Mouse (Mus musculus) embryo, embryonic 10.5 days (tissue): ENCODE results near the gene Wdr31.

Experiments
- DNase-seq: peaks from one replicate; pipeline ENCODE4 v3.0.0-alpha.2; 2015; ENCODE audit warnings: low spot score

Gene Wdr31

DNA sequence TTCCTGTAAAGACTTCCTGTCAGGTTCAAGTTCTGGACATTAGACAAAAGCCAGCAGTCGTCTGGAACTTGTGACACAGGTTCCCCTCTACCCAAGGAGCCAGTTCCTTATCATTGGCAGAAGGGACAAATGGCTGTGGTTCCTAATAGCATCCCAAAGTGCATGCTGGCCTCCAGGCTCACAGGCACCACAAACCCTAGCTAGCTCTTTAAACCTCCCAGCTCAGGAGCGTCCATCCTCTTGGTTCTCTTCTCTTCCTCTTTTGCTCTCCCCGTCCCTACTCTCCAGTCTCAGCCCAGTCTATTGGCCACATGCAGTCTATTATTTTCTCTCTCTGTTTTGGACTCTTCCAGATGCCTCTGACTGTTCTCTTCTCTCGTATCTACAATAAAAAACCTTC, 30.9 kb downstream of the Wdr31 start:
- DNase-seq = no peak

DNA sequence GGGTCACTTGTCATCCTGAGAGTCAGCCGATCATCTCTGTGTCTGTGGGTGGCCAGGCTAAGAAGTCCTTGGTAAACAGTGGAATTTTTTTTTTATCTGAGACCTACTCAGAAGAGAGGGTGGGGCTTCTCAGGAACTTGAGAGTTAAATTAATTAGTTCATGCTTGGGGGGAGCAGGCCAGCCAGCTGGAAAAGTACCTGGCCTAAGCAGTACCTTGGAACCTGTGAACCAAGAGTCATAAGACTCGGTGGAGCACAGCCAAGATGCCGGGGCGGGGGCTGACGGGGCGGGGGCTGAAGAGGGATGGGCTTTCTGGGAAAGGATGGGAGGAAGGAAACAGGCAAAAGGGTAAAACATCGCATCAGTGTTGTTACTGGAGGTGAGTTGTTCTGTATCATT, 32.8 kb downstream of the Wdr31 start:
- DNase-seq = no peak

DNA sequence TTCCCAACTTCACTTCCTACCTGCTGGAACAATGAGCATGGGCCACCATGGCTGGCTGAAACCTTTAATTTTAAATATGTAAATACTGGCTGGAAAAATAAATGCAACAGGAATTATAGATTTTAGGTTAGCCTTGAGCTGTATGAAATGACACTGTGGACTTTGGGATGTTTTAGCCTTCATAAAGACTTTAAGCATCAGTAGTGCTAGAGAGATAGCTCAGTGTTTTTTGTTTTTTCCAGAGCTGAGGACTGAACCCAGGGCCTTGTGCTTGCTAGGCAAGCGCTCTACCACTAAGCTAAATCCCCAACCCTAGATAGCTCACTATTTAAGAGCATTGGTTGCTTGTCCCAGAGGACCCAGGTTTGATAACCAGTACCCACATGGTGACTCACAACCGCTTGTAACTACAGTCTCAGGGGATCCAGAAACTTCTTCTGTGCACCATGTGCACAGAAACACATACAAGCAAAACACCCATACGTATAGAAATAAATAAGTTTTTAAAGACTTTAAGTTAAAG, 33.4 kb downstream of the Wdr31 start:
- DNase-seq = no peak

DNA sequence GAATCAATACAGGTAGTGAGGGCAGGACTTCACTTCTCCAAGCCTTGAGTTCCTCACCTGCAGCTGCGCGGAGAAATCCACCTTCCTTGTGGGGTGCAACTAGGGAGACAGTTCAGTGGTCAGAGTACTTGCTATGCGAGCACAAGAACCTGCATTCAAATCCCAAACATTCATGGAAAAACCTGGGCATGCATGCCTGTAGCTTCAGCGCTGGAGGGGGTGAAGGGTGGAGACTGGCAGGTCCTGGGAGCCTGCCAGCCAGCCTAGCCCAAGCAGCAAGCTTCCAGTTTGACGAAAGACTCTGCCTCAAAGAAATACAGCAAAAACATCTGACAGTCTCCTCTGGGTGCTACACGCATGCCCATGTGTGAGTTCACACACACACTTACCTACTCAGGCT, 35.6 kb downstream of the Wdr31 start, which contains the start of gene Rnf183:
TSS of gene Rnf183 (minus strand) at position 172 of the 400 bp plus-strand sequence.
- DNase-seq = no peak

DNA sequence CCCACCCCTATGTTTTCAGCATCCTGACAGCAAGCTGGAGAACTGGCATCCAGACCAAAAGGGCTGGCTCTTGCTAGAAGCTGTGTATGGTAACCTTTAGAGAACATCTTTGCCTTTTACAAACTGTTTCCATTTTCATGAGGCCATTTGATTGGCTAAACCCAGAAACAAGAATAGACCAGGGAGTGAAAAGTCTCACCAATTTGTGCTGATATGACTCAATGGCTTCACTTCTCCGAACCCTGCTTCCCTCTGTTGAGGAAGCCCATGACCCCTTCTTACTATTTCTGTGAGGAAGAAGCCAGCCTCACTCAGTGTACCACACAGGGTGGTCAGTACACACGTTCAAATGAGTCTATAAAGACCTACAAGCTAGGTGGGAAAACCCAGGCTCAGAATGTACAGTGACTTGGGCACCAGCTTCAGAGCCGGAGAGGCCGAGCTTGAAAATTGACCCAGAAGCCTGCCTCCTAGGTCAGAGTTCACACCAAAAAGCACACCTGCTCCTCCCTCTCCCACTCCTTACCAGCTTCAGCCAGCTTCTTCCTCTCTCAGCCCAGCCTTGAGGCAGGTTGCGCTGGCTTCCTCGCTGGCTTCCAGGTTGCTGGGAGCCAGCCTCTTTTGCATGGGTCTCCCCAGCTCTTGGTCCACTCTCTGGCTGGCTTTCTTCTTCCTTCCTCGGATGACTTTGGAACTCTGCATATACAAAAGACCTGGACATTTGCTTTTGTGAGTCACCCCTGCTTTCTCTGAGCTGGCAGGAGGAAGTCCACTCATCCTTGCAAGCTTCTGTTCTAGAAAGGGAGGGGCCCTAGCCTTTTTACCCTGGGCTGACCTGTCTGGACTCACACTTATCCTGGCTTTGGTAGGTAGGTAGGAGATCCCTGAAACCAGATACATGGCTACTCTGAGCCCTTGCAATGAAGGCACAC, 36.5 kb downstream of the Wdr31 start:
- DNase-seq = no peak

DNA sequence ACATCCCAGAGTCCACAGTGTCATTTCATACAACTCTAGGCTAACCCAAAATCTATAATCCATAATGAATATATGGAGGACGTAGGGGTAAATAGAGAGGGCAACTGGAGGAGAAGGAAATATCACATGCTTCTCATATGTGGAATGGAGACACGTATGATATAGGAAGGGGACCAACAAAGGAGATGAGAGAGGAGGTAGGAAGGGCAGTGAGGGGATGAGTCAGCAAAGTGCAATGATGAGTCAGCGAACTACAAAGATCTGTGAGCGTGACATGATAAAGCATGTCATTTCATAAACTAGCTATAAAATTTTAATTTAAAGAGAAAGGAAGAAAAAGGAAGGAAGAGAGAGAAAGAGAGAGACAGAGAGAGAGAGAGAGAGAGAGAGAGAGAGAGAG, 39.2 kb downstream of the Wdr31 start:
- DNase-seq = no peak

DNA sequence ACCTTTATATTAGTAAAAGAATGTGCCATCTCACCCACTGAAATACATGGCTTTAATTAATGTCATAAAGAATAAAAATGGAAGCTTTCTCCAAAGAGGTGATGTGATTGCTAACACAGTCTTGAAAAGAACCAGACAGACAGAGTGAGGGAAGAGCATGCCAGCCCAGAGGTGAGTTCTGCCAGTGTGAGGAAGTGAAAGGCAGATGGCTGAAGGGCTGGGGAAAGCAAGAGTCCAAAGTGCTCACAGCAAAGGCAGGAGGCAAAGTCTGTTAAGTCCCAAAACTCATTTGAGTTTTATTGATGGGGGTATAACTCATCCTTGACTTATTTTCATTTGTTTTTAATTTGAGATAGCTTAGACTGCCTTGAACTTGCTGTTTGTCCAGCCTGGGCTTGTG, 40.0 kb downstream of the Wdr31 start:
- DNase-seq = no peak

DNA sequence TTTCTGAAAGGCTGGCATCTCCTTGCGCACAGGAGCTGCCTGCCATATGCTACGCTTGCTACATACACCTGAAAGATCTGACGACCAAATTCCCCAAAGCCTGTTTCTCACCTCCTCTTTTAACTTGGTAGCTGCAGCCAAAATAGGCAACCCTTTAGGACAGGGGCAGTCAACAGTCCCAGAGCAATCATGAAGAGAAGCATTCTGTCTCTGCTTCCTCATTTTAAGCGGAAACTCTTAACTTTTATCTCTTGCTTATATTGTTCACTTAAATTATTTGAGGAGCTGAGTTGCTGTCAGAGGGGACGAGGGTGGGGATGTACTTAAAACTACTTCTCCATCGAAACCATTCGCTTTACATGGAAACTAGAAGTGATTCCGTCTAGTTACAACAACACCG, 41.1 kb downstream of the Wdr31 start:
- DNase-seq = no peak

DNA sequence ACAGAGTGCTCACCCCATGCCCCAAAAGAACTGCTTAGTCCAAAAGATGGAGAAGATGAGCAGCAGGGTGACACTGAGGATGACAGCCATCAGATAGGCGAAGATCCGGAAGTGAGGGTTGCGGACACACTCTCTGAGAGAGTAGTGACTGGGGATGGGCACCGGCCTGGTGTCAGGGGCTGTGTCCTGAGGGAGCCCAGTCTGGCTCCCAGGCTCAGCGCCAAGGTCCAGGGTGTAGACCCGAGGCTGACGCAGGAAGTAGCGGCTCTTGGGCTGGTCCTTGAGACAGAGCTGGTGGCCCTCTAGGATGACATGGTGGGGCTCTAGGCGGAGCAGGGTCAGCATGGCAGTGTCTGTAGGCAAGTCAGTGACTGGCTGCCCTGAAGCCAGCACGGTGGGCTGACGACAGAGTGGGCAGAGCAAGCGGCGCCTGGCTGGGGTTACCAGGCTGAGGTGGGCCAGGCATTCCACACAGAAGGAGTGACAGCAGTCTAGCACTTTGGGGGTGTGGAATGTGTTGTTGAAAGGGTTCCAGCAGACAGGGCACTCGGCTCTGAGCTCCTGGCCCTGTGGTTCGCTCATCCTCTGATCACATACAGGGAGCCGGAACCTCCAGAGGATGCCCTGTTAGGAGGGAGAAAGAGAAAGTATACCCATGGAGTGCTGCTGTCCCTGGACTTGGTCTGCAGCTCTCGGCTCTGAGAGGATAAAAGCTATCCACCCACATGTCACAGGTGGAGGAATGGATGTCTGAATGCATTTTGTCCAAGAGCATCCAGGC, 42.5 kb downstream of the Wdr31 start:
- no peak for DNase-seq

DNA sequence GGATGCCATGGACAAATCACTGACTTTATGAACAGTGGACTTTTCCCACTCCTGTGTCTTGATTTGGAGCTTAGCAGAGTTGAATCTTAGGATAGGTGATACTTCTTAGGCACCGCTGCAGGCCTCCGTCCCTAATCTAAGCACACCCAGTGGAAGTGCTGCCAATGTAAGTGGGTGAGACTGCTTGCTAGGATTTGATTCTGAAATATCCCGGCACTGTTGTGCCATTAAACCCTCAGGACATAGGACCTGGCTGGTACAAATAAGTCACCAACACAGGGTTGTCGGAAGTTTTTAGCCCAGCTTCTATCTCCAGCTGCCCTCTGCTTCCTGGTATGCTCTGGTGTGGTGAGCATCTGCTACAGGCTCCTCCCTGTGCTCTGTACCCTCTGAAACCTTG, 44.8 kb downstream of the Wdr31 start:
- DNase-seq = no peak

DNA sequence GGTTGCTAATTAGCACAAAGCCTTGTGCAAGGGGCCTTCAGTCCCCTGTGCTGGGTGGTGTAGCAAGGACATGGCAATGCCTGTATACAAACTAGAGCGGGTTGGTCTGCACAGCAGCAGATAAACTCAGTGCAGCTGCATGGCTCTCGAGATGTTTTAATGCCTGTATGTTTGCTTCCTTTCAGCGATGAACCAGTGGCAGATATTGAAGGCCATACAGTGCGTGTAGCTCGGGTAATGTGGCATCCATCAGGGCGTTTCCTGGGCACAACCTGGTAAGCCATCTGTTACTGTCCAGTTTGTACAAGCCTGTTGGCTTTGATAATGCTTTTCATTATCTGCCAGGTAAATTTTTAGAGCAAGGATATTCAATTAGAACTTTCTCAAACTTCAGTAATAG, 51.6 kb downstream of the Wdr31 start:
- no peak for DNase-seq

DNA sequence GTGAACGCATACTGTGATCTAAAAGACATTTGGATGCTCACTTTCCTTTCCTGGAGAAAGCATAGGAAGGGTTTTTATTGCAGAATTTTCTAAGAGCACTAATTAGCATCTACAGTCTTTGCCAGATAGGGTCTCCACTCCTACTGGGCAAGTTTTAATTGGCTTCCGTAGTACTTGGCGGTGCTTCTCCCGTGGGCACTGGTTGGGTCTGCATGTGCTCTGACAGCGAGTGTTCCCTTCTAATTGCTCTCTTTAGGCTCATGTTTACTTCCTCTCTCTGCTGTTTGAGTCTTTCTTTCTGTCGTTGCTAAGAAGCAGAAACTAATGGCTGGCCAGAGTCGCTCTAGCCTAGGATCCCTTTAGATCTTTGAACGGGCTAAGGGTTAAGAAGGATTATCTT, 52.2 kb downstream of the Wdr31 start:
- DNase-seq = no peak

DNA sequence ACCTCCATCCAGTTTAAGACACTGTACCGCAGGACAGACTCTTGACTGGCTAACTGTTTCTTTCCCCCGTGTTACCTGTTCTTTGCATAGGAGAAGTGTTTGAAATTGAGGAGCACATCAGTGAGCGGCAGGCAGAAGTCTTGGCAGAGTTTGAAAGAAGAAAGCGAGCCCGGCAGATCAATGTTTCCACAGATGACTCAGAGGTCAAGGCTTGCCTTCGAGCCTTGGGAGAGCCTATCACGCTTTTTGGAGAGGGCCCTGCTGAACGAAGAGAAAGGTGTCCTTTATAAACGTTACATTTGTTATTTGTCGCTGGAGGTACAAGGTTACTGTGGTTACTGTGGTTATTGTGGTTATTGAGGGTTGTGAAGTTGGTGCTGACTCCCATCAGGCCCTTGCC, 59.1 kb downstream of the Wdr31 start:
- DNase-seq = no peak

DNA sequence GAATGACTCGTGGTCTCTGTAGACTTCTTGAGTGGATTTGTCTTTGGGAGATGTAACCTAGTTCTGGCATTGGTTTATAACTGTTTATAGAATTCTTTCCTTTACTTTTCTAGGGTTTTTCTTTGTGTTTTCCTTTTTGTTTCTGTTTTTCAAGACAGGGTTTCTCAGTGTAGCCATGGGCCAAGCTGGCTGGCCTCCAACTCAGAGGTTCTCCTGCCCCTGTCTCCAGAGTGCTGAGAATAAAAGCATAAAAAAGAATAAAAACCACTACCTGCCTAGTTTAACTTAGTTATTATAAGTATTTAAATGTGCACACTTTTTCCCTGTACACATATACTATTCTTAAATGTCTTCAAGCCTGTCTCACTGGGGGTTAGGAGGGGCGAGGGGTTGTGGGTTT, 60.4 kb downstream of the Wdr31 start:
- DNase-seq = no peak

DNA sequence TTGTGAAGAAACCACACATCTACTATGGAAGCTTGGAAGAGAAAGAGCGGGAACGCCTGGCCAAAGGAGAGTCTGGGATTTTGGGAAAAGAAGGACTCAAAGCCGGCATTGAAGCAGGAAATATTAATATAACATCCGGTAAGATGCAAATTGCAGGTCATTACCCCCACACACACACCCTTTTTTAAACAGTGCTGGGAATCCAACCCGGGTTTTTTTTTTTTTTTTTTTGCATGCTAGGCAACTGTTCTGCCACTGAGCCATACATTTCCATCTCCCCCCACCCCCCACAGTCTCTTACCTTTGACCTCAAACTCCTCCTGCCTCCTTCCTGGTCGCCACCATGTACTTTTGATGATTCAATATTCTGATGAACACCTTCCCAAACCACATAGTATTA, 61.1 kb downstream of the Wdr31 start:
- peak; percentile 6 for DNase-seq

DNA sequence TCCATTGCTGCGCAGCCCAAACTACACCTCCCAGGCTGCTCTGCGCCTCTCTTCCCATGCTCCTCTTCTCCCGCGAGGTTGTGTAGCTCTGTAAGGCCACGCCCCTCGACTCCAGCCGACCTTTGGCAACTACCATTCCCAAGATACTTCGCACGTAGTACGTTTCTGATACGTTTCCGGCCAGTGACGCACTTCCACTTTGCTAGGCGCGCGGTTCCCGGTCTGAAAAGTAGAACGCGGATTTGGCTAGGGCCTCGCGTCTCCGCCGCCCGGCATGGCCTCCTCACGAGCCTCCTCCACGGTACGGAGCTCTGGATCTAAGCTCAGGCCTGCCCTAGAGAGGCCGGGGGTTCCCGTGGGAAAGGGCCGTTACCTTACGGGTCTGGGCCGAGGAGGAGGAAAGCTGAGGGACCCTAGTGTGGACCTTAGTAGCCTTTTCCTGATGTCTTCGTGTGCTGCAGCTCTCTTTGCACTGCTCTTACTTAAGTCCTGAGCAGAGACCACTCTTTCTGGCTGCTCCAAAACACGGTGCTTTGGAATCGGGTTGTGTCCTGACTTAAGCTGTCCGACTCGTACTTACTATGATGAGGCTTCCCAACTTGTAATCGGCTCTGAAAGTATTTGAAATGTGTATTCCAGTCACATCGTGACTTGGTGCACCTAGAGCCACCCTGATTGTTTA, 62.0 kb downstream of the Wdr31 start, which contains the start of the genes Cdc26 and Prpf4:
TSS of gene Cdc26 (minus strand) at position 42 of the 682 bp plus-strand sequence.
TSS of gene Prpf4 (plus strand) at position 197 of the 682 bp plus-strand sequence.
- peak; percentile 100 for DNase-seq

DNA sequence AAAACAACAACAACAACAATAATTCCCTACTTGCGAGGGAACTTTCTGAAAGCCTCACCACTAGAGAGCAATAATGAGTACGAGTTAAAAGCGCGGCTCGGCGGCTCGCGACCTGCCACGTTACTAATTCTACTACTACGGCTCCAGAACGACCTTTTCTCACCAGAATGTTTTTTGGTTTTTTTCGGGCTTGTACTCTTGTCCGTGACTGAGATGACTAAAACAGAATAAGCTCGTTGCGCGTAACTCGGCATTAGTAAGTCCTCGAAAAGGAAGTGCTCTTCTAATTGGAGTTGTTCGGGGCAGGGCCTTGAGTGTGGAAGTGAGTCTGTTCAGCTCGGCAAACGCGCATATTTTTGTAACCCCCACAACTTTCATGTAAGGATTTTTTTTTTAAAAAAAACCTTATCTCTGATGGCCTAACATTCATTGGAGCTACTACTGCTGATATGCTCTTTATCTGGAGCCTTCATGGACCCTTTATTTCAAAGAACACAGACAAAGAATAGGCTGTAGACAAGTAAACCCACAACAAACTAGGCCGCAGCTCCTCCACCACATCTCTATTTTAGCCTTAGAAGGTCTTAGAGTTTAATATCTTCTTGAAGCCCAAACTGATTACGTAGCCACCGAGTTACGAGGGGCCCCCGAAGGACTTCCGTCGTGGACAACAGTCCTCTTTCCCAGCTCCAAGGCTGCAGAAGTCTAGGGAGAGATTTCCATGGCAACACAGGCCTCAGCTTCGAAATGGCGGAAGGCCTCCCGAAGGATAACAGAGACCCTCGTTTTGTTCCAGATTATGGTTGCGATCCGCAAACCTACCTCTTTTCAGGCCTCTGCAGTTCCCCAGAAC, 62.7 kb downstream of the Wdr31 start:
- peak; percentile 86 for DNase-seq

DNA sequence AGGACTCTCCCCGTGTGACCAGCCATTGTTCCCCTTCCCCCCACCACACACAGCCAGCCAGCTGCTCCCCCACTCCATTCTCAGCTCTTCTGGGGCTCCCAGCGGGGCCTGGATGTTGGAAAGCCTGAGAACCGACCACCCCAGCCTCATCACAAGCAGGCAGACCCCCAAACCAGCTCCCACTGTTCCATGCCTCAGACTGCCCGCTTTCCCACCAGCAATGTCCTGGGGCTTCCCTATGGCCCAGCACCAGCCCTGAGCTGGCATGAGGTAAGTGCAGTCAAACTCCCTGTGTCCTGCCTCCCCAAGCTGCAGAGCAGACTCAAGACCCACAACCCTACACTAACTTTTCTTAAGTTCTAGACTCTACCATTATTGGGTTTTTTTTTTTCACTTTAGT, 64.6 kb downstream of the Wdr31 start:
- no peak for DNase-seq

DNA sequence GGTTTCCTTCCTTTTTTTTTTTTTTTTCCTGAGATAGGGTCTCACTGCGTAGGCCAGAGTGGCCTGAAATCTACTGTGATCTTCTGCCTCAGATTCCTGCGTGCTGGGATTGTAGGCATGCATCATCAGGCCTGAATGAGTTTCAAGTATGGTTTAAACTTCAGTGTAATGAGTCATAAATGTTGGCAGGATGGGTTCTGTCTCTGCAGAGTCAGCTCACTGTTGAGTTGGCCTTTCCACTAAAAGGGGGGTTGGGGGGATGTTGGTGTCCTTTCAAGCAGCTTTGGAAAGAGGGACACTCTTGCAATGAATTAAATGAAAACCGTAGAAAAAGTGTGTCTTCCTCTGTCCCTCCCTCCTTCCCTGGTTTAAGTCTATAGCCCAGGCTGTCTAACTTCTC, 71.7 kb downstream of the Wdr31 start:
- DNase-seq = no peak
